Mouse (Mus musculus): ENCODE results near the gene Sfta2. TPM values are rescaled to one million over a fixed set of nuclear protein-coding genes. Genes with fewer than 3 reads are reported as not detected.
A peak's percentile ranks its signal among the peaks of the same experiment; 100 is the strongest.

Gene Sfta2
- polyA plus RNA-seq, 1 experiment from 2014 or later: not detected

- 50% methylated on average over 8 of the region's 8 CpGs for WGBS
- H3K4me2 ChIP-seq (replicated peaks): no peak overlapping the region
- no peaks in the 10 kb centered on the region for H3K36me3 ChIP-seq
- no peaks in the 10 kb centered on the region for H3K4me1 ChIP-seq
- 0 out of 2 replicates have a peak, but pooled peaks cover 3% of the 10 kb centered on the region for H3K9me3 ChIP-seq (replicated peaks)
- H3K4me3 ChIP-seq: no peak overlapping the region
- no peak overlapping the region for H3K9ac ChIP-seq
- ATAC-seq (ENCODE audit: low FRiP score): no peak
- H3K27ac ChIP-seq: no peak overlapping the region
- no peaks in the 10 kb centered on the region for H3K27me3 ChIP-seq
Measured at GRCm38 (mm10) chr17:35601736-35602354, 496 bp downstream of the Sfta2 start.

- Histone ChIP-seq H3K4me1 (no peaks in the 10 kb centered on the region), H3K4me2 (replicated peaks) (no peak overlapping the region), H3K4me3 (no peak overlapping the region), H3K9me3 (replicated peaks) (no peaks in the 10 kb centered on the region), H3K27ac (no peak overlapping the region), H3K27me3 (no peaks in the 10 kb centered on the region), H3K36me3 (no peaks in the 10 kb centered on the region), H3K9ac (no peak overlapping the region)
- ATAC-seq (ENCODE audit: low FRiP score): no peak
- WGBS: 79% methylated on average over 4 of the region's 4 CpGs
Measured at GRCm38 (mm10) chr17:35617127-35617526, 15.8 kb downstream of the Sfta2 start.

- H3K27ac ChIP-seq: no peak within 1 kb of the TSS
- H3K4me1 ChIP-seq: no peaks in the 10 kb centered on the region
- no peaks in the 10 kb centered on the region for H3K36me3 ChIP-seq
- H3K4me2 ChIP-seq (replicated peaks): no peak within 1 kb of the TSS
- H3K9ac ChIP-seq: no peak within 1 kb of the TSS
- no peak for ATAC-seq (ENCODE audit: low FRiP score)
- no peaks in the 10 kb centered on the region for H3K27me3 ChIP-seq
- H3K9me3 ChIP-seq (replicated peaks): no peaks in the 10 kb centered on the region
- 88% methylated on average over 7 of the region's 7 CpGs for WGBS
- no peak within 1 kb of the TSS for H3K4me3 ChIP-seq
Measured at GRCm38 (mm10) chr17:35626537-35626936, 25.2 kb downstream of the Sfta2 start, which contains the start of gene Gm9573. TSS of gene Gm9573 (minus strand) at chr17:35626637.

- Histone ChIP-seq H3K4me1 (peaks cover 8% of the 10 kb centered on the region), H3K9ac (no peak overlapping the region), H3K36me3 (no peaks in the 10 kb centered on the region), H3K9me3 (replicated peaks) (no peaks in the 10 kb centered on the region), H3K4me3 (no peak overlapping the region), H3K4me2 (replicated peaks) (no peak overlapping the region), H3K27me3 (peaks cover 10% of the 10 kb centered on the region; the same call in 1 of the 2 replicates), H3K27ac (no peak overlapping the region)
- no peak for ATAC-seq (ENCODE audit: low FRiP score)
- 21% methylated on average over 1 of the region's 1 CpGs for WGBS
Measured at GRCm38 (mm10) chr17:35633992-35634391, 32.6 kb downstream of the Sfta2 start.

GRCm38 (mm10) chr17:35635202-35635601 is 33.9 kb downstream of the Sfta2 start:
- H3K27ac ChIP-seq: no peak overlapping the region
- no peaks in the 10 kb centered on the region for H3K9me3 ChIP-seq (replicated peaks)
- no peaks in the 10 kb centered on the region for H3K36me3 ChIP-seq
- H3K27me3 ChIP-seq: peaks cover 10% of the 10 kb centered on the region; the same call in 1 of the 2 replicates
- H3K9ac ChIP-seq: no peak overlapping the region
- H3K4me2 ChIP-seq (replicated peaks): no peak overlapping the region
- no peak overlapping the region for H3K4me3 ChIP-seq
- 91% methylated on average over 2 of the region's 3 CpGs for WGBS
- no peak for ATAC-seq (ENCODE audit: low FRiP score)
- peaks cover 8% of the 10 kb centered on the region for H3K4me1 ChIP-seq

- H3K27me3 ChIP-seq: peaks cover 10% of the 10 kb centered on the region; the same call in 1 of the 2 replicates
- H3K4me2 ChIP-seq (replicated peaks): peak overlapping the region; percentile 63
- no peaks in the 10 kb centered on the region for H3K36me3 ChIP-seq
- ATAC-seq (ENCODE audit: low FRiP score): 0 out of 2 replicates have a peak, but pooled peaks have one; percentile 54
- H3K4me1 ChIP-seq: peaks cover 8% of the 10 kb centered on the region
- H3K9ac ChIP-seq: peak overlapping the region; percentile 38; the same call in 1 of the 2 replicates
- under 1% methylated on average over 15 of the region's 15 CpGs for WGBS
- H3K4me3 ChIP-seq: peak overlapping the region; percentile 34
- H3K27ac ChIP-seq: no peak overlapping the region
- no peaks in the 10 kb centered on the region for H3K9me3 ChIP-seq (replicated peaks)
Measured at GRCm38 (mm10) chr17:35635699-35636111, 34.4 kb downstream of the Sfta2 start.

- H3K9me3 ChIP-seq (replicated peaks): no peaks in the 10 kb centered on the region
- 44% methylated on average over 5 of the region's 5 CpGs for WGBS
- H3K36me3 ChIP-seq: no peaks in the 10 kb centered on the region
- no peak for ATAC-seq (ENCODE audit: low FRiP score)
- no peak overlapping the region for H3K27ac ChIP-seq
- H3K4me1 ChIP-seq: peaks cover 8% of the 10 kb centered on the region
- no peak overlapping the region for H3K4me3 ChIP-seq
- no peak overlapping the region for H3K4me2 ChIP-seq (replicated peaks)
- no peak overlapping the region for H3K9ac ChIP-seq
- H3K27me3 ChIP-seq: peaks cover 10% of the 10 kb centered on the region; the same call in 1 of the 2 replicates
Measured at GRCm38 (mm10) chr17:35636363-35636762, 35.0 kb downstream of the Sfta2 start.

- ATAC-seq (ENCODE audit: low FRiP score): peak; percentile 55; the same call in 1 of the 2 replicates
- Histone ChIP-seq H3K4me1 (peaks cover 8% of the 10 kb centered on the region), H3K27me3 (peaks cover 10% of the 10 kb centered on the region; the same call in 1 of the 2 replicates), H3K36me3 (no peaks in the 10 kb centered on the region), H3K4me2 (replicated peaks) (peak overlapping the region; percentile 40), H3K9me3 (replicated peaks) (no peaks in the 10 kb centered on the region), H3K4me3 (no peak overlapping the region), H3K27ac (no peak overlapping the region), H3K9ac (no peak overlapping the region)
- 27% methylated on average over 14 of the region's 14 CpGs for WGBS
Measured at GRCm38 (mm10) chr17:35638475-35639190, 37.3 kb downstream of the Sfta2 start.

- no peak for ATAC-seq (ENCODE audit: low FRiP score)
- Histone ChIP-seq H3K4me3 (no peak overlapping the region), H3K4me1 (peaks cover 4% of the 10 kb centered on the region; the same call in 1 of the 2 replicates), H3K27ac (no peak overlapping the region), H3K4me2 (replicated peaks) (no peak overlapping the region), H3K9me3 (replicated peaks) (no peaks in the 10 kb centered on the region), H3K9ac (no peak overlapping the region), H3K36me3 (no peaks in the 10 kb centered on the region), H3K27me3 (peaks cover 10% of the 10 kb centered on the region; the same call in 1 of the 2 replicates)
- WGBS: 78% methylated on average over 6 of the region's 6 CpGs
Measured at GRCm38 (mm10) chr17:35639352-35639751, 38.0 kb downstream of the Sfta2 start.

- no peak within 1 kb of the TSS for H3K27ac ChIP-seq
- no peak within 1 kb of the TSS for H3K9ac ChIP-seq
- no peaks in the 10 kb centered on the region for H3K4me1 ChIP-seq
- no peak within 1 kb of the TSS for H3K4me3 ChIP-seq
- H3K36me3 ChIP-seq: no peaks in the 10 kb centered on the region
- ATAC-seq (ENCODE audit: low FRiP score): no peak
- H3K27me3 ChIP-seq: no peaks in the 10 kb centered on the region
- 77% methylated on average over 13 of the region's 13 CpGs for WGBS
- no peaks in the 10 kb centered on the region for H3K9me3 ChIP-seq (replicated peaks)
- H3K4me2 ChIP-seq (replicated peaks): no peak within 1 kb of the TSS
Measured at GRCm38 (mm10) chr17:35643609-35644236, 42.4 kb downstream of the Sfta2 start, which contains the start of gene Mucl3. TSS of gene Mucl3 (minus strand) at chr17:35643695.

GRCm38 (mm10) chr17:35649429-35649828 is 48.1 kb downstream of the Sfta2 start:
- 63% methylated on average over 2 of the region's 2 CpGs for WGBS
- Histone ChIP-seq H3K27me3 (no peaks in the 10 kb centered on the region), H3K4me1 (no peaks in the 10 kb centered on the region; the same call in 1 of the 2 replicates), H3K36me3 (no peaks in the 10 kb centered on the region), H3K27ac (no peak overlapping the region), H3K4me3 (no peak overlapping the region), H3K9ac (no peak overlapping the region), H3K4me2 (replicated peaks) (no peak overlapping the region), H3K9me3 (replicated peaks) (no peaks in the 10 kb centered on the region)
- ATAC-seq (ENCODE audit: low FRiP score): no peak

- Histone ChIP-seq H3K4me2 (replicated peaks) (no peak overlapping the region), H3K27me3 (no peaks in the 10 kb centered on the region), H3K9ac (no peak overlapping the region), H3K4me3 (no peak overlapping the region), H3K27ac (no peak overlapping the region), H3K36me3 (peaks cover 32% of the 10 kb centered on the region), H3K4me1 (no peaks in the 10 kb centered on the region; the same call in 1 of the 2 replicates), H3K9me3 (replicated peaks) (no peaks in the 10 kb centered on the region)
- no peak for ATAC-seq (ENCODE audit: low FRiP score)
- WGBS: 96% methylated on average over 2 of the region's 2 CpGs
Measured at GRCm38 (mm10) chr17:35653086-35653485, 51.7 kb downstream of the Sfta2 start.

All from hindbrain, embryonic 12.5 days (tissue).